Mouse (Mus musculus) forebrain, embryonic 13.5 days (tissue): ENCODE measurements around the gene Tars2. TPM values are rescaled to one million over a fixed set of nuclear protein-coding genes. Genes with fewer than 3 reads are reported as not detected.

Experiments
- ATAC-seq: fragments of 200-750 bp; cut with Nextera tagmentation; 2 replicates; pipeline ENCODE4 v1.8.0; 2017
- H3K27ac ChIP-seq: fragments of 300-500 bp; sonication (generic); 2 replicates; pipeline ENCODE4 v1.5.1; 2015; ENCODE audit warnings: inconsistent platforms, mild to moderate bottlenecking, moderate library complexity
- H3K27me3 ChIP-seq: fragments of 300-500 bp; sonication (generic); 2 replicates; pipeline ENCODE4 v1.6.1; 2015; ENCODE audit warnings: mild to moderate bottlenecking, inconsistent platforms
- H3K36me3 ChIP-seq: fragments of 300-500 bp; sonication (generic); 2 replicates; pipeline ENCODE4 v1.6.1; 2015; ENCODE audit warnings: mild to moderate bottlenecking, inconsistent platforms; ENCODE audit not compliant: poor library complexity, severe bottlenecking
- H3K4me1 ChIP-seq: fragments of 300-500 bp; sonication (generic); 2 replicates; pipeline ENCODE4 v1.6.1; 2015; ENCODE audit warnings: inconsistent platforms
- H3K4me2 ChIP-seq: fragments of 300-500 bp; sonication (generic); 2 replicates; pipeline ENCODE4 v1.6.1; 2015; ENCODE audit warnings: inconsistent platforms, mild to moderate bottlenecking, moderate library complexity
- H3K4me3 ChIP-seq: fragments of 300-500 bp; sonication (generic); 2 replicates; pipeline ENCODE4 v1.5.1; 2015; ENCODE audit warnings: mild to moderate bottlenecking, inconsistent platforms
- H3K9ac ChIP-seq: fragments of 300-500 bp; sonication (generic); 2 replicates; pipeline ENCODE4 v1.6.1; 2015; ENCODE audit warnings: mild to moderate bottlenecking, inconsistent platforms
- H3K9me3 ChIP-seq: fragments of 300-500 bp; sonication (generic); replicated peaks from 2 replicates; pipeline ENCODE4 v1.6.1; 2016; ENCODE audit warnings: inconsistent platforms
- WGBS: fragments of 180-500 bp; shearing (Covaris S2); methylation state at CpG from one replicate; pipeline ENCODE4 v1.1.7; 2015; 5-methylcytosine and 5-hydroxymethylcytosine counted together
- polyA plus RNA-seq: library from polyadenylated mRNA; unstranded; fragments of >200 nt; fragmentation: Nextera tagmentation; extraction: Ambion mirVana; gene quantifications from 2 replicates; pipeline ENCODE4 v1.2.1, GENCODE M21; 2015

Gene Tars2
- polyA plus RNA-seq, 1 experiment from 2014 or later: 42.8 TPM

DNA sequence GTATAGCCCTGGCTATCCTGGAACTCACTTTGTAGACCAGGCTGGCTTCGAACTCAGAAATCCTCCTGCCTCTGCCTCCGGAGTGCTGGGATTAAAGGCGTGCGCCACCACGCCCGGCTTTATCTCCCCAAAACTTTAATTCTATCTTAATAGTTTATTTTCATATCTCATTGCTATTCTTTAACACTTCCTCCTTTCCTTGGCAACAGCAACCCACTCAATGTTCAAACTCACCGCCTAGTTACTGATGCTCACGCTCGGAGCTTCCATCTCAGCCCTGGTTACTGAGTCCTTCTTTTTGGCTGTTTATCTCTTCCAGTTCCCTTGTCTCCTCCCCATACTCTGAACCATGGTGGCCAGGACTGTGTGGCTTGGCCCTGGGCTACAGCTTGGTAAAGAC, 27.7 kb downstream of the Tars2 start:
- H3K4me3 ChIP-seq: no peak overlapping the region
- 96% methylated on average over 9 of the region's 9 CpGs for WGBS
- no peak overlapping the region for H3K4me2 ChIP-seq

DNA sequence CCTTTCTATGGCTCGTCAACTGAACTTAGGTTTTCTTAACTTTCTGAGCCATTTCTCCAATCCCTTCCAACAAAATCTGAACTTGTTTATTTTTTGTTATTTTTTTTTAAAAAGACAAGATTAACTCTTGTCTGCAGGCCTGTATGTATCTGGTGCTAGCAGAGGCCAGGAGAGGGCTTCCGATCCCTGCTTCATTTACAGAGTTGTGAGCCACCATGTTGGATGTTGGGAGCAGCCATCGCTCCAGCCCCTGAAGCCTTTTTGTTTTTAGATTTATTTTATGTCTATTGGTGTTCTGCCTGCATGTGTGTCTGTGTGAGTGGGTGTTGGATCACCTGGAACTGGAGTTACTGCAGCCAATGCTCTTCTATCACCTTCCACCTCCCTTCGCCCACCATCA, 28.2 kb downstream of the Tars2 start:
- H3K36me3 ChIP-seq: peaks cover 37% of the 10 kb centered on the region
- no peaks in the 10 kb centered on the region for H3K27me3 ChIP-seq
- no peaks in the 10 kb centered on the region for H3K9me3 ChIP-seq
- no peak overlapping the region for H3K27ac ChIP-seq
- H3K4me2 ChIP-seq: no peak overlapping the region
- no peaks in the 10 kb centered on the region for H3K4me1 ChIP-seq
- 92% methylated on average over 4 of the region's 4 CpGs for WGBS
- ATAC-seq: no peak
- no peak overlapping the region for H3K4me3 ChIP-seq
- H3K9ac ChIP-seq: no peak overlapping the region

More for the DNA sequence above, 27.7 kb downstream of the Tars2 start:
- H3K9me3 ChIP-seq: no peaks in the 10 kb centered on the region
- H3K4me1 ChIP-seq: no peaks in the 10 kb centered on the region
- no peak overlapping the region for H3K27ac ChIP-seq
- H3K9ac ChIP-seq: no peak overlapping the region
- peaks cover 42% of the 10 kb centered on the region for H3K36me3 ChIP-seq
- no peak for ATAC-seq
- H3K27me3 ChIP-seq: no peaks in the 10 kb centered on the region

DNA sequence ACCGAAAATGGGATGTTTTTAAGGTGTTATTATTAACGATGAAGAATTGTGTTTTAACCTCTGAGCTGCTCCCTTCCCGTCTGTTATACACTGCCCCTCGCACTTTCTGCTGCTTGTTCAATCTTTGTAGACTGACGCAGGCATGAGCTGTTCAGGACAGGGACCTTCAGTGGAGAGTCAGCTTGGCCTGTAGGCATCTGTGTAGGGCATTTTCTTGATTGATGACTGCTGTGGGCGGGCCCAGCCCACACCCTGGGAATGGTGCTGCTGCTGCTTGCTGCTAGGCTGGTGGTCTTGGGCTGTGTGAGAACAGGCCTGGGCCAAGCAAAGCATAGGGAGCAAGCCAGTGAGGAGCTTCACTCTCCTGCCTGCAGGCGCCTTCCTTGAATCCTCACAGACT, 29.6 kb downstream of the Tars2 start:
- H3K36me3 ChIP-seq: peaks cover 23% of the 10 kb centered on the region
- WGBS: 87% methylated on average over 7 of the region's 7 CpGs
- no peak for ATAC-seq
- no peak overlapping the region for H3K4me2 ChIP-seq
- no peak overlapping the region for H3K27ac ChIP-seq
- no peak overlapping the region for H3K4me3 ChIP-seq
- H3K27me3 ChIP-seq: no peaks in the 10 kb centered on the region
- H3K9me3 ChIP-seq: no peaks in the 10 kb centered on the region
- H3K4me1 ChIP-seq: no peaks in the 10 kb centered on the region
- H3K9ac ChIP-seq: no peak overlapping the region

GRCm38 (mm10) chr3:95728906-95729305, 31.1 kb downstream of the Tars2 start:
- Histone ChIP-seq H3K36me3 (peaks cover 8% of the 10 kb centered on the region), H3K27ac (no peak overlapping the region), H3K4me2 (no peak overlapping the region), H3K9me3 (no peaks in the 10 kb centered on the region), H3K9ac (no peak overlapping the region), H3K4me3 (no peak overlapping the region), H3K4me1 (no peaks in the 10 kb centered on the region), H3K27me3 (no peaks in the 10 kb centered on the region)
- WGBS: 79% methylated on average over 2 of the region's 2 CpGs
- no peak for ATAC-seq

- Histone ChIP-seq H3K9me3 (no peaks in the 10 kb centered on the region), H3K27ac (no peak overlapping the region), H3K9ac (no peak overlapping the region), H3K4me1 (no peaks in the 10 kb centered on the region), H3K4me2 (no peak overlapping the region), H3K36me3 (no peaks in the 10 kb centered on the region), H3K4me3 (no peak overlapping the region), H3K27me3 (no peaks in the 10 kb centered on the region)
- ATAC-seq: no peak
- 68% methylated on average over 7 of the region's 7 CpGs for WGBS
These were observed 33.2 kb downstream of the Tars2 start for GRCm38 (mm10) chr3:95726696-95727358.

DNA sequence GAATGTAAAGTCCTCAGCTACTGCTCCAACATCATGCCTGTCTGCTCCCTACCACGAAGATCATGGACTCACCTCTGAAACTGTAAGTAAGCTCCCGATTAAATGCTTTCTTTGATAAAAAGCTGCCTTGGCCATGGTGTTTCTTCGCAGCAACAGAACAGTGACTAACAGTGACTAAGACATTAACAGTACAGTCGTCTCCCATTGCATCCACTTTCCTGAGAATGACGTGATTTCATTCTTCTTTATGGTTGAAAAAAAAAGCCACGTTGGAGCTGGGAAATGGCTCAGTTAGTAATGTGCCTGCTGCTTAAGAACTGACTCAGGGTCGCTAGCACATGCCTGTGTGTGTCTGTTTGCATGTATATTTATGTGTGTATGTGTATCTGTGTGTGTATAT, 34.1 kb downstream of the Tars2 start:
- H3K4me2 ChIP-seq: no peak overlapping the region
- H3K4me1 ChIP-seq: no peaks in the 10 kb centered on the region
- WGBS: 87% methylated on average over 7 of the region's 7 CpGs
- H3K36me3 ChIP-seq: no peaks in the 10 kb centered on the region
- ATAC-seq: no peak
- H3K27me3 ChIP-seq: no peaks in the 10 kb centered on the region
- no peaks in the 10 kb centered on the region for H3K9me3 ChIP-seq
- no peak overlapping the region for H3K9ac ChIP-seq
- H3K4me3 ChIP-seq: no peak overlapping the region
- no peak overlapping the region for H3K27ac ChIP-seq

DNA sequence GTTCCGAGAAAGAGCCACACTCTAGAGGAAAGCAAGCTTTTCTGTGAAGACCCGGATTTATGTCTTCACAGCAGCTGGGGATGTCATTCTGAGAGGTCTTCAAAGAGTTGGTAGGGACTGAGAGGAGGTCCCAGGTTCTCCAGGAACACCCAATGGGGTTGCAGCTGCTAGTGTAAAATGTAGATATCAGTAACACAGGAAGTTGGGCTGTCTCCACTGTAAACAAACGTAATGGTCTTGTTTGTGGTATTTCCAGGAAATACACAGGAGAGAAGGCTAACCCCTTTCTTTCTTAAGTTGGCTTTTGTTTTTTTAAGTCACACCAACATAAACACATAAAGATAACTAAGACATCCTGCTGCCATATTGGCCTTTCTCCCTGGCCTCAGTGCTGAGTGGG, 37.6 kb downstream of the Tars2 start:
- no peak overlapping the region for H3K27ac ChIP-seq

DNA sequence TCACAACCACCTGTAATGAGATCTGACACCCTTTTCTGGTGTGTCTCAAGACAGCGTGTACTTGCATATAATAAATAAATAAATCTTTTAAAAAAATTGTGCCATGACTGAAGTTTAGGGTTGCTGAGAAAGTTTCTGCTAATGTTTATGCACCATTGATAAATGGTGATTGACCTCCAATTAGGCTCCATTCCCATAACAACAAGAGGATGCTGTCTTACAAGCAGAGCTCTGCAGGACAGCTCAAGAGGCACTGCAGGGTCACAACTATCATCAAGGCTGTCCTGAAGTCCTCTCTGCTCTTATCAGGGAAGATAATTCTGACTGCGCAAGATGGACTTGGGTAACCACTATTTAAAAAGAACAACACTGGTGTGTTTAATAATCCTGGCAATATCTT, 41.9 kb downstream of the Tars2 start:
- Histone ChIP-seq H3K9ac (no peak overlapping the region), H3K4me1 (no peaks in the 10 kb centered on the region), H3K4me3 (no peak overlapping the region), H3K27ac (no peak overlapping the region), H3K36me3 (no peaks in the 10 kb centered on the region), H3K27me3 (no peaks in the 10 kb centered on the region), H3K9me3 (no peaks in the 10 kb centered on the region), H3K4me2 (no peak overlapping the region)
- no peak for ATAC-seq
- 93% methylated on average over 2 of the region's 2 CpGs for WGBS

More for the DNA sequence above, 37.6 kb downstream of the Tars2 start:
- Histone ChIP-seq H3K9ac (no peak overlapping the region), H3K36me3 (no peaks in the 10 kb centered on the region), H3K27me3 (no peaks in the 10 kb centered on the region), H3K4me3 (no peak overlapping the region), H3K4me2 (no peak overlapping the region), H3K9me3 (no peaks in the 10 kb centered on the region), H3K4me1 (no peaks in the 10 kb centered on the region)
- ATAC-seq: no peak
- WGBS: 78% methylated on average over 3 of the region's 3 CpGs

DNA sequence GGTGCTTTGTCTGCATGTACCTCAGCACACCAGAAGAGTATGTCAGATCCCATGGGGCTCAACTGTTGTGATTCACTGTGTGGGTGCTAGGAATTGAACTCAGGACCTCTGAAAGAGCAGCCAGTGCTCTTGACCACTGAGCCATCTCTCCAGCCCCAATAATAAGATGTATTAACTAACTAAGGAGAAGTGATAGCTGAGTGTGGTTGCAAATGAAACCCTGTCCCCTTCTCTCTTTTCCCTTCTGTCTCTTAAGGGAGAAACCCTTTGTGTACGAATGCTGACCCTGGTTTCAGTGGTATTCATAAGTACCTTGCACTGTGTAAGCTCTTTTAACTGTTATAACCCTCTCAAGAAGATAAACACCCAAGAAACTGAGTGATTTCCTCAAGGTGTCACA, 43.9 kb downstream of the Tars2 start:
- Histone ChIP-seq H3K27me3 (no peaks in the 10 kb centered on the region), H3K4me3 (no peak overlapping the region), H3K9ac (no peak overlapping the region), H3K4me1 (no peaks in the 10 kb centered on the region), H3K27ac (no peak overlapping the region), H3K9me3 (no peaks in the 10 kb centered on the region), H3K4me2 (no peak overlapping the region), H3K36me3 (no peaks in the 10 kb centered on the region)
- WGBS: 81% methylated on average over 1 of the region's 1 CpGs
- no peak for ATAC-seq

- Histone ChIP-seq H3K36me3 (no peaks in the 10 kb centered on the region), H3K27ac (no peak overlapping the region), H3K4me1 (no peaks in the 10 kb centered on the region), H3K27me3 (no peaks in the 10 kb centered on the region), H3K9ac (no peak overlapping the region), H3K4me2 (no peak overlapping the region), H3K4me3 (no peak overlapping the region), H3K9me3 (no peaks in the 10 kb centered on the region)
- ATAC-seq: no peak
These were observed 50.0 kb downstream of the Tars2 start for GRCm38 (mm10) chr3:95709967-95710366.

DNA sequence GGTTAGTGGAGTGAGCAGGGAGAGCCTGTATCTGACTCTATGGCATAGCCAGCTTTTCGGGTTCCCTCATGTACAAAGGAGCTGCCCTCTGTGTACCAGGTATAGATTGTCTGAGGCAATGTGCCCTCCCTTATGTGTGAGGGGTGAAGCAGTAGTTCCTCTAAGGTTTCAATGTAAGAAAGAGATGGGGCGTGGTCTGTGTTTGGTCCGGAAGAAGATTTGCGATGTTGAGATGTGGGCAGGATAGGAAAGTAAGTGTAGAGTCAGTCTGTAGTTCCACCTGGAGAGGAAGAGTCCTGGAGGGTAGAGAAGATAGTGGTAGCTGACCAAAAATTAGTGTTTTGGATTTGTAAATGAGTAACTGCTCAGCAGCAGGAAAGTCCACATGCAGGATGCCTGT, 51.0 kb downstream of the Tars2 start:
- no peaks in the 10 kb centered on the region for H3K4me1 ChIP-seq
- no peak overlapping the region for H3K4me2 ChIP-seq
- no peak overlapping the region for H3K27ac ChIP-seq
- ATAC-seq: no peak
- H3K4me3 ChIP-seq: no peak overlapping the region
- no peaks in the 10 kb centered on the region for H3K36me3 ChIP-seq
- WGBS: 92% methylated on average over 4 of the region's 4 CpGs
- H3K27me3 ChIP-seq: no peaks in the 10 kb centered on the region
- H3K9me3 ChIP-seq: no peaks in the 10 kb centered on the region
- H3K9ac ChIP-seq: no peak overlapping the region

- Histone ChIP-seq H3K27ac (no peak overlapping the region), H3K4me1 (no peaks in the 10 kb centered on the region), H3K9ac (no peak overlapping the region; the same call in 1 of the 2 replicates), H3K4me3 (no peak overlapping the region), H3K36me3 (no peaks in the 10 kb centered on the region), H3K4me2 (no peak overlapping the region), H3K27me3 (no peaks in the 10 kb centered on the region), H3K9me3 (no peaks in the 10 kb centered on the region)
- no peak for ATAC-seq
- WGBS: 94% methylated on average over 7 of the region's 7 CpGs
These were observed 52.5 kb downstream of the Tars2 start for GRCm38 (mm10) chr3:95707497-95707896.

GRCm38 (mm10) chr3:95706273-95706672, 53.7 kb downstream of the Tars2 start:
- Histone ChIP-seq H3K9ac (no peak overlapping the region), H3K4me2 (no peak overlapping the region), H3K4me3 (no peak overlapping the region), H3K27me3 (no peaks in the 10 kb centered on the region), H3K9me3 (no peaks in the 10 kb centered on the region), H3K27ac (no peak overlapping the region), H3K36me3 (no peaks in the 10 kb centered on the region), H3K4me1 (peaks cover 11% of the 10 kb centered on the region)
- 90% methylated on average over 4 of the region's 4 CpGs for WGBS
- ATAC-seq: no peak
